Mouse (Mus musculus) hindbrain, postnatal 0 days (tissue): ENCODE results near the gene Spata21. TPM values are rescaled to one million over a fixed set of nuclear protein-coding genes. Genes with fewer than 3 reads are reported as not detected.
A peak's percentile ranks its signal among the peaks of the same experiment; 100 is the strongest.

Experiments used
- ATAC-seq: fragments of 200-750 bp; cut with Nextera tagmentation; 2 replicates; pipeline ENCODE4 v1.8.0; 2017; ENCODE audit warnings: mild to moderate bottlenecking, moderate TSS enrichment, moderate library complexity
- DNase-seq: peaks from one replicate; pipeline ENCODE4 v3.0.0-alpha.2; 2015; ENCODE audit warnings: low spot score
- H3K27ac ChIP-seq: fragments of 300-500 bp; sonication (generic); 2 replicates; pipeline ENCODE4 v1.5.1; 2014; ENCODE audit warnings: mild to moderate bottlenecking
- H3K27me3 ChIP-seq: fragments of 300-500 bp; sonication (generic); 2 replicates; pipeline ENCODE4 v1.6.1; 2014; ENCODE audit warnings: low read length, mixed read lengths; ENCODE audit not compliant: insufficient read depth
- H3K36me3 ChIP-seq: fragments of 300-500 bp; sonication (generic); 2 replicates; pipeline ENCODE4 v1.6.1; 2014; ENCODE audit warnings: low read length, mixed read lengths; ENCODE audit not compliant: insufficient read depth
- H3K4me1 ChIP-seq: fragments of 300-500 bp; sonication (generic); 2 replicates; pipeline ENCODE4 v1.6.1; 2014; ENCODE audit warnings: antibody characterized with exemption, low read length, mixed read lengths; ENCODE audit not compliant: insufficient read depth
- H3K4me2 ChIP-seq: fragments of 300-500 bp; sonication (generic); 2 replicates; pipeline ENCODE4 v1.6.1; 2014; ENCODE audit warnings: low read depth, mild to moderate bottlenecking, low read length, moderate library complexity, mixed read lengths
- H3K4me3 ChIP-seq: fragments of 300-500 bp; sonication (generic); 2 replicates; pipeline ENCODE4 v1.5.1; 2014; ENCODE audit warnings: low read length
- H3K9ac ChIP-seq: fragments of 300-500 bp; sonication (generic); replicated peaks from 2 replicates; pipeline ENCODE4 v1.6.1; 2014; ENCODE audit warnings: mild to moderate bottlenecking, low read length, moderate library complexity, mixed read lengths
- H3K9me3 ChIP-seq: fragments of 300-500 bp; sonication (generic); 2 replicates; pipeline ENCODE4 v1.6.1; 2016; ENCODE audit warnings: low read length, mixed read lengths
- CTCF ChIP-seq: IDR thresholded peaks from 2 replicates; pipeline ENCODE4 v1.5.1; 2016; ENCODE audit warnings: antibody characterized with exemption, control low read depth, low read depth
- WGBS: fragments of 180-500 bp; shearing (Covaris S2); extraction: QIAGEN DNeasy Blood & Tissue Kit; methylation state at CpG from one replicate; pipeline ENCODE4 v1.1.7; 2014; 5-methylcytosine and 5-hydroxymethylcytosine counted together
- polyA plus RNA-seq: library from polyadenylated mRNA; unstranded; fragments of >200 nt; fragmentation: Nextera tagmentation; extraction: Ambion mirVana; gene quantifications from 2 replicates; pipeline ENCODE4 v1.2.1, GENCODE M21; 2015
- total RNA-seq: library from RNA; depleted of rRNA; stranded (reverse); fragments of >200 nt; gene quantifications from 2 replicates; pipeline ENCODE4 v1.2.3, GENCODE M21; 2014

Spata21 gene
- total and polyA plus RNA-seq, 2 experiments from 2014 or later, result 0.37 to 1.6 TPM

DNA sequence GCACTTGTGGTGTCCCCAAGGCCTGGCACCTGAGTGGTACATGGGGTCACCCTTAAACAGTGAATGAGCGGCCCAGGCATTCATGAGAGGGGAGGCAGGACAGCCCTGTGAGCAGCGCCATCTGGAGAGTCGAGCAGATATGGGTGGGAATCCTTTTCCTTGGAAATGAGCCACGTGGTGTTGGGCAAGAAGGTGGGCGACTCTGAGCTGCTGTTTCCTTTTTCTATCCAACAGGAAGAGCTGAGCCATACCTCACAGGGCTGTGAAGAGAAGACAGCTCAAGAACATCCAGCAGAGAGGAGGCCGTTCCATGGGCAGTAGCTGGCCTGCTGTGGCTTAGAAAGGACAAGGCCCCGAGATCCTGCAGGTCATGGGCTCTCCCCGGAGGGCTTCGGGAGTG, 581 bp downstream of the Spata21 start:
- H3K36me3 ChIP-seq, result no peaks in the 10 kb centered on the region
- no peaks in the 10 kb centered on the region for H3K9me3 ChIP-seq
- no peak overlapping the region for H3K4me3 ChIP-seq
- H3K4me1 ChIP-seq, result no peaks in the 10 kb centered on the region
- H3K27ac ChIP-seq, result no peak overlapping the region
- no peak overlapping the region for H3K9ac ChIP-seq
- WGBS, result 63% methylated on average over 9 of the region's 9 CpGs
- H3K27me3 ChIP-seq, result no peaks in the 10 kb centered on the region
- TF ChIP-seq CTCF, result no peak
- no peak for DNase-seq
- H3K4me2 ChIP-seq, result no peak overlapping the region
- no peak for ATAC-seq

DNA sequence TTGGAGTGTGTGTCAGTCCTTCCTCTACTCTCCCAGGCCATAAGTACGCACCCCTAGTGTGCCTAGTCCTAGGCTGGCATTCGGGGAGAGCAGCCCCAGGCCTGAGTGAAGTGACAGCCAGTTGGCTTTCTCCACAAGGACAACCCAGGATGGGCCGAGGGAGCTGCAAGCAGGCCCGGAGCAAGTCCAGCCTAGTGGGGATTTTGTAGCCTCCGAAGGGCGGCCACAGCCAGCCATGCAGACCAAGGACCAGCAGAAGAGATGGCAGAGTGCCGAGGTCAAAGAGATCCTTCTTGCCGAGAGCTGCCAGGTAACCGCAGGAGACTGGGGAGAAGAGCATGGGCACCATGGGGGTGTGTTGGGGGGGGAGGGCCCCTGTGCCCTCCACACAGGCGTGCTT, 6.9 kb downstream of the Spata21 start:
- no peak for ATAC-seq
- no peak for TF ChIP-seq CTCF
- no peak overlapping the region for H3K9ac ChIP-seq
- DNase-seq, result no peak
- no peak overlapping the region for H3K4me2 ChIP-seq
- H3K36me3 ChIP-seq, result no peaks in the 10 kb centered on the region
- WGBS, result 62% methylated on average over 10 of the region's 10 CpGs
- H3K27me3 ChIP-seq, result no peaks in the 10 kb centered on the region
- no peaks in the 10 kb centered on the region for H3K9me3 ChIP-seq
- H3K4me1 ChIP-seq, result no peaks in the 10 kb centered on the region
- no peak overlapping the region for H3K4me3 ChIP-seq
- H3K27ac ChIP-seq, result no peak overlapping the region

DNA sequence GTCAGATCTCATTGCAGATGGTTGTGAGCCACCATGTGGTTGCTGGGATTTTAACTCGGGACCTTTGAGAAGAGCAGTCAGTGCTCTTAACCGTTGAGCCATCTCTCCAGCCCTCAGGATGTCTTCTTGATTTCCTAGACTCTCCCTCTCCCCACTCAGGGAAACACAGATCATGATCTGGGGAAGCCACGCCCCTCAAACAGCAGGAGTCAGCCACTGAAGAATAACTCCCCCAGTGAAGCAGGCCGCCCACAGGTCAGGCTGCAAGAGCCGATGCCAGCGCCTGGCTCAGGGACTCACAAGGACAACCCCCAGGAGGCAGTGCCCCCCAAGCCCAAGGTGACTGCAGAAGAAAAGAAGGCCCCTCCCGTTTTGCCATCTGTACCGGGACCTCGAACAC, 8.6 kb downstream of the Spata21 start:
- TF ChIP-seq CTCF, result no peak
- Histone ChIP-seq H3K27ac (no peak overlapping the region), H3K9me3 (no peaks in the 10 kb centered on the region), H3K4me1 (no peaks in the 10 kb centered on the region), H3K9ac (no peak overlapping the region), H3K36me3 (no peaks in the 10 kb centered on the region), H3K4me2 (no peak overlapping the region), H3K4me3 (no peak overlapping the region), H3K27me3 (no peaks in the 10 kb centered on the region)
- WGBS, result 10% methylated on average over 9 of the region's 9 CpGs
- no peak for DNase-seq
- no peak for ATAC-seq

DNA sequence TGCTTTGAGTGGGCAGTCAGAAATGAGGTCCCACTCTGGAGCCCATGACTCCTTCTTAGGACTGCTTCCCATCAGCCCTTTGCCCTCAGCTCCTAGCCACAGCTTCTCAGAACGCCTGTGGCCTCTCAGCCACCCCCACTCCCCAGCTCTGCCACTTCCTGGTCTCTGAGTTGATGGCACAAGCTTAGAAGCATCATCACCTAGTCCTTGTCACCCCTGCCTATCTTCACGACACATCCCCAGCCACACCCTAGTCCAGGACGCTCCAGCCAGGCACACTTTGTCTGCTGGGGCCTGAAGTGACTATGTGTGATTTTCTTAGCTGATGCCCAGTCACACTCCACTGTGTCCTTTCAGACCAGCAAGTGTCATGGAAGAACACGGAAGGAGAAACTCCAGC, 10.8 kb downstream of the Spata21 start:
- DNase-seq (no peak), ATAC-seq (no peak)
- no peaks in the 10 kb centered on the region for H3K4me1 ChIP-seq
- no peak overlapping the region for H3K4me2 ChIP-seq
- no peak overlapping the region for H3K4me3 ChIP-seq
- TF ChIP-seq CTCF, result no peak
- H3K9ac ChIP-seq, result no peak overlapping the region
- H3K36me3 ChIP-seq, result no peaks in the 10 kb centered on the region
- WGBS, result 77% methylated on average over 4 of the region's 4 CpGs
- no peaks in the 10 kb centered on the region for H3K27me3 ChIP-seq
- H3K9me3 ChIP-seq, result no peaks in the 10 kb centered on the region
- H3K27ac ChIP-seq, result no peak overlapping the region

DNA sequence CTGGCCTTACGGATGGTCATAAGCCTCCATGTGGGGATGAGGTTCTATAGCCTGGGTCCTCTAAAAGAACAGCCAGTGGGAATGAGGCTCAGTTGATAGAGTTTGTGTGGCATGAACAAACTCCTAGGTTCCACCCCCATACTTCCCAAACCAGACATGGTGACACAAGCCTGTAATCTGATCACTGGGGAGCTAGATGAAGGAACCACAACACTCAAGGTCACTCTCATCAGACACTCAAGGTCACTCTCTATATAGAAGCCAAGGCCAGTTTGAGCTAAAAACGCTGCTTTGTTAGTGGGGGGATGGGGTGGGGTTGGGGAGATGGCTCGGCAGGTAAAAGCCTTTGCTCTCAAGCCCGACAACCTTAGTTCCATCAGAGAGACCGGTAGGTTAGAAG, 11.8 kb downstream of the Spata21 start:
- Histone ChIP-seq H3K27ac (no peak overlapping the region), H3K4me2 (no peak overlapping the region), H3K4me3 (no peak overlapping the region), H3K9ac (no peak overlapping the region), H3K36me3 (no peaks in the 10 kb centered on the region), H3K27me3 (no peaks in the 10 kb centered on the region), H3K4me1 (no peaks in the 10 kb centered on the region), H3K9me3 (no peaks in the 10 kb centered on the region)
- 84% methylated on average over 5 of the region's 5 CpGs for WGBS
- no peak for TF ChIP-seq CTCF
- DNase-seq, result no peak
- no peak for ATAC-seq

DNA sequence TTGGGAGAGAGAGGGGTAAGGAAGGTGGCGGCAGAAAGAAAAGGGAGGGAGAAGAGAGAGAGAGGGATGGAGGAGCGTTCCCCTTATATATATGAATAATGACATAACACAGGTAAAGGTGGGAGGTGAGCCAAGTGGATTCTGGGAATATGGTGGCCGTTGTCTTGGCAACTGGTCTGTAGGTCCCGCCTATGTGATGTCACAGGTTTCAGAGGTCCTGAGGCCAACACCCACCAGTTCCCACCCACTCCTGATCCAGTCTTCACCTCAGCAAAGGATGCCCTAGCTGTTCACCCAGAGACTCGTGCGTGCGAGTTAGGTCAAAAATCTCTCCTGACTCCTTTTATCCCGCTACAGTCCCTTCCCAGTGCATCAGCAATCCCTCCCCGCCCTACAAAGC, 13.2 kb downstream of the Spata21 start:
- 93% methylated on average over 9 of the region's 9 CpGs for WGBS
- H3K9me3 ChIP-seq, result no peaks in the 10 kb centered on the region
- no peak for ATAC-seq

DNA sequence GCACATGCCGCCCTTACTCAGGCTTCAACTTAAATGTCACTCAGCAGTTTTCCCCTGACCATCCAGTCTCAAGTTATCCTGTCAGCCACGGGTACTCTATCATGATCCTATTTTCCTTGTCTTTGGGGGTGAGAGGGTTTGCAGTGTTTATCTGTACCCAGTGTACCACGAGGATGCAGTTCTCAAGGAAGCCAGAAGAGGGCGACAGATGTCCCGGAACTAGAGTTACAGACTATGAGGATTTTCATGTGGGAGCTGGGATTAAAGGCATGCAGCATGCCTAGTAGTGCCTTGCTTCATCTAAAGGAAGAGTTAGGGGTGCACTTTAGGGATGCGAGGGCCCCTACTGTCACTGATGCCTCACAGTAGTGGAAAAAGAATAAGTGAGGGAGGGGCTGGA, 13.7 kb downstream of the Spata21 start:
- no peaks in the 10 kb centered on the region for H3K4me1 ChIP-seq
- peak; percentile 66 for TF ChIP-seq CTCF
- DNase-seq (peak; percentile 39), ATAC-seq (no peak)
- no peaks in the 10 kb centered on the region for H3K27me3 ChIP-seq
- no peaks in the 10 kb centered on the region for H3K9me3 ChIP-seq
- H3K9ac ChIP-seq, result no peak overlapping the region
- no peaks in the 10 kb centered on the region for H3K36me3 ChIP-seq
- no peak overlapping the region for H3K4me2 ChIP-seq
- no peak overlapping the region for H3K4me3 ChIP-seq
- WGBS, result 69% methylated on average over 6 of the region's 6 CpGs
- H3K27ac ChIP-seq, result no peak overlapping the region

More for the DNA sequence above, 13.2 kb downstream of the Spata21 start:
- TF ChIP-seq CTCF, result no peak
- Histone ChIP-seq H3K36me3 (no peaks in the 10 kb centered on the region), H3K4me1 (no peaks in the 10 kb centered on the region), H3K9ac (no peak overlapping the region), H3K27ac (no peak overlapping the region), H3K27me3 (no peaks in the 10 kb centered on the region), H3K4me2 (no peak overlapping the region), H3K4me3 (no peak overlapping the region)
- no peak for DNase-seq
